Mouse (Mus musculus): ENCODE measurements around the gene Bok. TPM values are rescaled to one million over a fixed set of nuclear protein-coding genes. Genes with fewer than 3 reads are reported as not detected.

The Bok gene
- total RNA-seq, 2 experiments from 2014 or later = 4.5 to 5.5 TPM

DNA sequence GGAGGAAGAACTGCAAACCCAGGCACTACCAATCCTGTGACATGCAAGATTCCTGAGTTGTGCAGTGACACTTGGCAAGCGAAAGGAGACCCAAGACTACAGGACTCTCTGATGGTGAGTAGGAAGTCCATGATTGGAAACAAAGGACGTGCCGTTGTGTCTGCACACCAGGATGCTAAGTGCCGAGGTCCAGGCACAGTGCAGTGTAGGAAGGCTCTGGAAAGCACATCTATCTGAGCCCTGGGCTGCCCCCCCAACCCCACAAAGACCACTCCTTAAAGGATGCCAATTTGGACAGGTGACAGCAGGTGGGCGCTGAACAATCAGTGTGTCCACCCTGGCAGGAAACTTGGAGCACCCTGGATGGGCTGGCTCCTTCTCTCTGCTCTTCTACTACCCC, 45.6 kb downstream of the Bok start:
- DNase-seq = no peak
- intact Hi-C loops (cut with DNase I) = no loop called here

DNA sequence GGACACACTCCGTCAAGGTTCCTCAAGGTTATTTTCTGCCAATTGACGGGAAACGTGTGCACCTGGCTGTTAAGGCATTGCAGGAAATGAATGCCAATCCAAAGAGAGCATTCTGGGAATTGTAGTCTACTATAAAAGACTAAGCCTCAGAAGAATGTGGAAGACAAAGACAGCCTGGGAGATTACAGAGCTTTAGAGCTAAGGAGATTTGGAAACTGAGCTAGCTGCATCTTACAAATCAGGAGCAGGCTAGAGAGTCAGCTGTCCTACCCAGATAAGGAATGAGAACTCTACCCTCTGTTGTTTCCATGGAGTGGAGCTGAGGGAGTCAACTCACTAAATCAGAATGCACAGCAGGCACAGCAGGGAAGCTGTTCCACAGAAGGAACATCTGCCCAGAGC, 46.4 kb downstream of the Bok start:
- intact Hi-C loops (cut with DNase I) = no loop called here

DNA sequence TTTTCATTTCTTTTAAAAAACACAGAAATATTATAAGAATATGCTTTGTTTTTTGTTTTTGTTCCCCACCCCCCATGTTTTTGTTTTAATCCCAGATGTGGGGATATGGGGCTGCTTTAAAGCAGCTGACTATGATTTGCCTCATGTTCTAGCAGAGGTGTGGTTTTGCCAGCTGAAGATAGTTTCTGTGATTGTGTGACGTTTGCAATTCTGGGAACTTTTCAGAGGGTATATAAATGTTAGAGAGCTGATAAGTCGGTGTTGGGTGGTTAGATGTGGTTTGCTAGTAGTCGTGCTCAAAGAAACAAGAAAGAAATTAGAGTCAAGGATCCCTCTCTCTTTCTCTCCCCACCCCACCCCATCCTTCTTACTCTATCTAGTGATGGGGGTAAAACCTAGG, 50.4 kb downstream of the Bok start:
- DNase-seq = no peak
- intact Hi-C loops (cut with DNase I) = no loop called here

More for the DNA sequence above, 46.4 kb downstream of the Bok start:
- no peak for DNase-seq

DNA sequence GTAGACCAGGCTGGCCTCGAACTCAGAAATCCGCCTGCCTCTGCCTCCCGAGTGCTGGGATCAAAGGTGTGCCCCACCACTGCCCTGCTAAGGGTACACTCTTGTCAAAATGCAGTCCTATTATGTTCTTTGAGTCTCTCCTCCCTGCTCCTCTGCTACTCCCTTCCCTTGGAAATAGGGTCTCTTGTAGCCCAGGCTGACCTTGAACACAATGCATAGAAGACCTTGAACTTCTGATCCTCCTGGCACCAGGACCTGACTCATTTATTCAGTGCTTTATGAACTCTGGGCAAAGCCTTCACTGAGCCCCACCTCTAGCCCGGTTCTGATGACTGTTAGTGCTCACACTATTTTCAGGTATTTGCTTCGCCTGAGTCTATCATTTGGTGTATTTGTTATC, 52.3 kb downstream of the Bok start:
- intact Hi-C loops (cut with DNase I) = no loop called here
- DNase-seq = no peak

DNA sequence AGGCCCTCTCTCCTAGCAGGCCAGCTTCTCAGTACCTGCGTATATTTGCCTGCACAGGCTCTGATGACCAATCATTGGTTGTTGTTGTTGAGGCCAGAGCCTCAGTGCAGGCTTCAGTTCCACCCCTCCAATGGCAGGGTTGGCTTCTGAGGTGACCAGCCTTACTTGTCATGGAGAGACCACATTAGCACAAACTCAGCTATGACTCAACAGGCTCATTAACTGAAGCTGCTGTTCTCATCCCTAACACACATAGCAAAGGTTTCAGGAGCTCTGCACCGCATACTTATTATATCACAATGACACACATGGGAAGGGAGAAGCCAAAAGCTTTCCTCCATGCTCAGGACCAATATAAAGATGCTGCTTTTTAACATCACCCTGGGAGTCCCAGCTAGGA, 55.2 kb downstream of the Bok start:
- no peak for DNase-seq
- intact Hi-C loops (cut with DNase I) = no loop called here

DNA sequence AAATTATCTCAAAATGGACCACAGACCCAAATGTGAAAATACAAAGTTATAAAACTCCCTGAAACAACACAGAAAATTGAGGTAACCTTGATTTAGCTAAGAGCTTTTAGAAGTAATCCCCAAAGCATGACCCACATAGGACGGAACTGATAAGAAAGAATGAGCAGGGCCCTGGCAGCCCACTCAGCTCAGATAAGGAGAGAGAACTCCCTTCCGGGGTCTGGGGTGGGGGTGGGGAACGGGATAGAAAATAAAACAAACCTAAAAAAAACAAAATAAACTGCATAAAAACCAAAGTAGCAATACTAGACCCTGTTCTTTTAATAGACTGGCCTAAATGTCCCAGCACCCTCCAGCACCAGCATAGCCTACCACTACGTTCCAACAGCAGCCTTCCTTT, 56.5 kb downstream of the Bok start:
- intact Hi-C loops (cut with DNase I) = no loop called here
- no peak for DNase-seq

DNA sequence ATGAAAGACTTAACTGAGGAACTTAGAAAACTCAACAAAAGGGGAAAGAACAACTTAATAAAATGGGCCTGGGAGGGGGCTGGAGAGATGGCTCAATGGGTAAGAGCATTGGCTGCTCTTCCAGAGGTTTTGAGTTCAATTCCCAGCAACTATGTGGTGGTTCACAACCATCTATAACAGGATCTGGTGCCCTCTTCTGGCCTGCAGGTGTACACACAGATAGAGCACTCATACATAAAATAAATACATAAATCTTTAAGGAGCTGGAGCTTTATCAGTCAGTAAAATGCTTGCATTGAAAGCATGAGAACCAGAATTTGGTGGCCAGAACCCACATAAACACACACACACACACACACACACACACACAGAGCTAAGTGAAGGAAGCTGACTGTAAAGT, 57.5 kb downstream of the Bok start:
- no peak for DNase-seq
- intact Hi-C loops (cut with DNase I) = no loop called here

Other genes with a start within 250 kb of the Bok start
- 100 to 1,000 TPM; 403 to 417 TPM for gene Hdlbp, start 206.8 kb upstream of the Bok start, total RNA-seq (2021)
- 10 to 100 TPM; 17.3 to 18.9 TPM for gene Farp2, start 173.6 kb upstream of the Bok start, total RNA-seq (2021)
- 100 to 1,000 TPM in 1 of 2 experiments, 10 to 100 TPM in 1; 98.9 to 106 TPM for gene Stk25, start 27.0 kb upstream of the Bok start, total RNA-seq (2021)
- 10 to 100 TPM; 40.9 to 41.8 TPM for gene Atg4b, start 65.8 kb downstream of the Bok start, total RNA-seq (2021)
- gene Thap4, start 69.2 kb downstream of the Bok start, total RNA-seq (2021) = 10 to 100 TPM; 60.5 to 73.5 TPM
- 10 to 100 TPM; 33.0 to 33.9 TPM for gene Dtymk, start 116.3 kb downstream of the Bok start, total RNA-seq (2021)
- 10 to 100 TPM in 1 of 2 experiments, 1 to 10 TPM in 1; 8.3 to 10.6 TPM for gene Ing5, start 118.3 kb downstream of the Bok start, total RNA-seq (2021)
- gene D2hgdh, start 139.2 kb downstream of the Bok start, total RNA-seq (2021) = 10 to 100 TPM; 29.3 to 29.5 TPM
- 1 to 10 TPM; 1.1 to 1.5 TPM for gene Gal3st2, start 175.6 kb downstream of the Bok start, total RNA-seq (2021)
- gene Gal3st2b, start 232.7 kb downstream of the Bok start, total RNA-seq (2021) = 1 to 10 TPM in 1 of 2 experiments, under 1 TPM in 1; 0.78 to 1.1 TPM

Measured in heart, postnatal 14 days (tissue).